37 mouse cellular contexts compared by ENCODE assay signal in the genomic region with DNA sequence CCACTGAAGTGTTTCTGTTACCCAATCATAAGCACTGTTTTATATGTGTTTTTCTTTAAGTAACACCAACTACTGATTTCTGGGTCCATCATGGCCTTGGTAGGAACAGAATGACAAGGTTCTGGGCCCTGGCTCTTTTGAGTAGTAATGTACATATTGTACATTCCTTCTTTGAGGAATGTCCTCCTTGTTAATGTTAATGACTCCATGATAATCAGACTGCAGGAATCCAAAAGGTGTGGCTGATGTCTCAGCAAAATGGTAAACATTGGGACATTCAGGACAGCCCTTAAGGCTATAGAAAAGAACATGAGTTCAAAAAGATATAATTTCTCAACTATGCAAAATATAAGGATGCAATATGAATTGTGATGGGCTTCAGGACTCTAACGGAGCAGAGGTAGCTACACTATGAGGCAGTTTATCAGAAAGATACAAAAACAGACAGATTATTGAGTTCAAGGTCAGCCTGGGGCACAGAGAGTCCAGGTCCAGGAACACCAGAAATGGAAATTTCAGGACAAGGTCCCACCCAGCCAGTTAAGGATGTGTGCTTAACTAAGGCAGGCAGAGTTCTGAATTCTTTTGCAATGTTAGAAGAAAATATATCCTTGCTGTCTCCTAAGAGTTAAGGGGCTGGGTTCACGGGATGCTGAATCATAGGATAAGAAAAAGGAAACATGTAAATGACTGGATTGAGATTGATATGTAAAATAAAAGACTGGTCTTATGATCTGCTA. TPM values are rescaled to one million over a fixed set of nuclear protein-coding genes. Genes with fewer than 3 reads are reported as not detected.
DNase-seq lines count a peak whose midpoint lies in the region; ATAC-seq and TF ChIP-seq lines count a peak whose summit lies in the region.
"Had no signal": no experiment of that assay in that cellular context is flagged by ENCODE, and none has a peak within 500 bp of the region (broad histone marks: within the 10 kb centered on the region; RNA-seq: fewer than 3 reads in every experiment).

No protein-coding gene starts in this region.

- WGBS in forebrain, postnatal 0 days = 92% methylated on average over 2 of the region's 2 CpGs

- no peaks in the 10 kb centered on the region for H3K36me3 ChIP-seq in forebrain, postnatal 0 days (ENCODE audit: insufficient read depth)
- H3K36me3 ChIP-seq: embryonic facial prominence, embryonic 10.5 days; embryonic facial prominence, embryonic 13.5 days; forebrain, embryonic 10.5 days; G1E; hindbrain, embryonic 12.5 days; hindbrain, embryonic 15.5 days had no signal

- no peaks in the 10 kb centered on the region for H3K9me3 ChIP-seq in forebrain, postnatal 0 days (ENCODE audit: low read length)
- H3K9me3 ChIP-seq: embryonic facial prominence, embryonic 10.5 days; embryonic facial prominence, embryonic 13.5 days; forebrain, embryonic 10.5 days; forebrain, embryonic 13.5 days; G1E; hindbrain, embryonic 12.5 days; hindbrain, embryonic 15.5 days had no signal

- no peak overlapping the region for H3K4me2 ChIP-seq in forebrain, postnatal 0 days (ENCODE audit: low read depth)
- H3K4me2 ChIP-seq: embryonic facial prominence, embryonic 13.5 days; forebrain, embryonic 13.5 days; heart, embryonic 11.5 days; hindbrain, embryonic 12.5 days; hindbrain, embryonic 15.5 days had no signal

- no peak for ATAC-seq in forebrain, postnatal 0 days
- ATAC-seq: forebrain, embryonic 13.5 days; forebrain, embryonic 16.5 days; intestine, postnatal 0 days had no signal

- no peaks in the 10 kb centered on the region for H3K4me1 ChIP-seq in forebrain, postnatal 0 days (ENCODE audit: insufficient read depth)

- TF ChIP-seq CTCF in forebrain, postnatal 0 days (IDR thresholded peaks at IDR 0.05; ENCODE audit: low read depth) = no peak

- peak; percentile 61 for DNase-seq in heart, adult 11 months
- DNase-seq in heart, adult 8-10 months (ENCODE audit: low spot score) = no peak
- peak; percentile 37 for DNase-seq in ES-CJ7 (ENCODE audit: low read depth, low spot score)
- DNase-seq in R1 (ENCODE audit: low read depth, low spot score) = peak; percentile 75
- DNase-seq in forebrain, postnatal 0 days = no peak
- no peak for DNase-seq in layer of hippocampus, postnatal 25 days (ENCODE audit: extremely low spot score in 1 of 2, low spot score in 1 of 2)
- DNase-seq in adipocyte (ENCODE audit: low spot score) = no peak
- DNase-seq: adrenal gland, adult 2 months; adrenal gland, postnatal 25 days; B cell, adult 2 months; cerebellum, adult 11-12 months; cerebellum, adult 8-10 months; cerebellum, postnatal 10 days; cerebellum, postnatal 36 days; embryo, embryonic 11 days; gastrocnemius, postnatal 25 days; heart, adult 2 months had no signal

- no peak overlapping the region for H3K27ac ChIP-seq in forebrain, postnatal 0 days (ENCODE audit: low read depth, low read length)
- H3K27ac ChIP-seq: embryonic facial prominence, embryonic 10.5 days; embryonic facial prominence, embryonic 13.5 days; forebrain, embryonic 10.5 days; forebrain, embryonic 13.5 days; heart, adult 2 months; hindbrain, embryonic 12.5 days; hindbrain, embryonic 15.5 days had no signal

- no peaks in the 10 kb centered on the region for H3K27me3 ChIP-seq in forebrain, postnatal 0 days (ENCODE audit: insufficient read depth, low read length)
- H3K27me3 ChIP-seq: CH12.LX; embryonic facial prominence, embryonic 13.5 days; forebrain, embryonic 13.5 days; hindbrain, embryonic 12.5 days; hindbrain, embryonic 15.5 days had no signal

- H3K4me3 ChIP-seq in forebrain, postnatal 0 days (ENCODE audit: low read depth, low read length) = no peak overlapping the region
- H3K4me3 ChIP-seq: embryonic facial prominence, embryonic 10.5 days; embryonic facial prominence, embryonic 13.5 days; forebrain, embryonic 10.5 days; forebrain, embryonic 13.5 days; heart, adult 2 months; hindbrain, embryonic 12.5 days; hindbrain, embryonic 15.5 days had no signal

- no peak overlapping the region for H3K9ac ChIP-seq in forebrain, postnatal 0 days
- H3K9ac ChIP-seq: embryonic facial prominence, embryonic 13.5 days; forebrain, embryonic 13.5 days; hindbrain, embryonic 12.5 days; hindbrain, embryonic 15.5 days had no signal

RNA-seq across cellular contexts. Expression of a gene that starts 28.7 kb away (rescaled TPM):
- not detected for total RNA-seq in heart, adult 8-10 months (2022)
- total RNA-seq in forebrain, postnatal 0 days (2014; rRNA removed) = not detected in 2 replicates
- not detected in 2 replicates for polyA plus RNA-seq in forebrain, postnatal 0 days (2015; fragmentation: Nextera tagmentation; extraction: Ambion mirVana)
- not detected for total RNA-seq in layer of hippocampus, postnatal 25 days (2021)
- total RNA-seq: adrenal gland, adult 2 months; adrenal gland, postnatal 25 days; CH12.LX; gastrocnemius, adult 8-10 months; gastrocnemius, postnatal 25 days; heart, adult 2 months; heart, postnatal 25 days; hematopoietic stem cell, adult 5-6 weeks had no signal
- polyA plus RNA-seq: adrenal gland, adult 2 months; brain, embryonic 14.5 days; cortical plate, adult 2 months; embryonic facial prominence, embryonic 10.5 days; embryonic facial prominence, embryonic 13.5 days; forebrain, embryonic 10.5 days; forebrain, embryonic 13.5 days; forebrain, embryonic 16.5 days; G1E; gonadal fat pad, adult 2 months; heart, adult 2 months; heart, embryonic 11.5 days; heart, embryonic 14.5 days; heart, postnatal 0 days; hindbrain, embryonic 12.5 days; hindbrain, embryonic 15.5 days; intestine, embryonic 14.5 days; intestine, postnatal 0 days had no signal

Comparison
In these comparisons a context has a peak if more than half of its experiments do, and no peak if none do; other contexts are left out.
1. DNase-seq: peak in heart, adult 11 months (single experiment), ES-CJ7 (single experiment) and R1 (single experiment); none in heart, adult 8-10 months (single experiment), forebrain, postnatal 0 days (single experiment), layer of hippocampus, postnatal 25 days (0 of 2) and adipocyte (single experiment).